Mouse (Mus musculus) E14TG2a.4 (cell line): ENCODE measurements around the gene Limd1.
"Not testable (repeated sequence)": the region's sequence is repeated elsewhere in the genome, so short reads cannot be mapped to it uniquely, and the experiment has no call there.

ENCODE experiments used
- CTCF ChIP-seq: conservative IDR thresholded peaks from 2 replicates; pipeline ENCODE4 v1.5.1; 2014; ENCODE audit warnings: low read length
- NANOG ChIP-seq: IDR thresholded peaks from 2 replicates; pipeline ENCODE4 v1.6.1; 2014; ENCODE audit warnings: borderline replicate concordance, low read length, mixed read lengths
- POU5F1 ChIP-seq: IDR thresholded peaks from 2 replicates; pipeline ENCODE4 v1.6.1; 2014; ENCODE audit warnings: low read length, borderline replicate concordance

- TF ChIP-seq CTCF, NANOG, POU5F1: not testable (repeated sequence)
Measured at GRCm38 (mm10) chr9:123447101-123447500, 31.4 kb upstream of the Limd1 start.
